Mouse (Mus musculus) gastrocnemius, postnatal 10 days (tissue): ENCODE measurements around the gene Trim8. TPM values are rescaled to one million over a fixed set of nuclear protein-coding genes. Genes with fewer than 3 reads are reported as not detected.

Experiments used
- DNase-seq: peaks from one replicate; pipeline ENCODE4 v3.0.0; 2021; ENCODE audit warnings: mixed read lengths
- total RNA-seq, 2 experiments: library from RNA; stranded (reverse); gene quantifications; 2 replicates each; pipeline ENCODE4 v1.2.3; 2021

The Trim8 gene
- total RNA-seq, 2 experiments from 2014 or later, result 26.1 to 29.7 TPM

DNA sequence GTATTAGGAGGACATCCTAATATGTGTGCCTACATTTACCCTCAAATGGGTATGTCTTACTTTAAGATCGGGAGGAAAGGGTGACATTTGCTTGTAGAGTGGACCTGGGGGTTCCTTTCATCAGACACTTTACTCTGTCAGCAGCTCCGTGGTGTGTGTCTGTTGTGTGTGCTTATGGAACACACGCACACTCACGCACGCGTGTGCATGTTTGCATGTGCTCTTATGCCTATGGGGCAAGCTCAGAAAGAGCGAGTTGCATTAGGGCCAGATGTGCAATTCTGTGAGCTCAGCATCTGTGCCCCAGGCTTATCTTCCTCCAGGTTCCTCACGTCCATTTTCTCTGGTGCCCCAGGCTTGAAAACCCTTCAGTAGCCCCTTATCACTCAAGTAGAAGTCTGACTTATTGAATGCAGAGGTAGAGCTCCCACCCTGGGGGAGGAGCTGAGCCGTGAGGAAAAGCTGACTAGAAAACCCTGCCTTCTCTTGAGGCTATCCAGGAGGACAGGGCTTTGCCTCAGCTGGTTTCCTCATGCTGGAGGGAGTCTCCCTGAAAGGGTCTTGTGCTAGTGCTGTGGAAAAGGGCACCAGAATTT, 3.4 kb downstream of the Trim8 start:
- DNase-seq, result no peak

- no peak for DNase-seq
These were observed 4.3 kb downstream of the Trim8 start for GRCm38 (mm10) chr19:46505646-46506371.

GRCm38 (mm10) chr19:46506372-46506717, 4.8 kb downstream of the Trim8 start:
- DNase-seq, result no peak

- DNase-seq, result no peak
These were observed 5.7 kb downstream of the Trim8 start for GRCm38 (mm10) chr19:46507181-46507581.

GRCm38 (mm10) chr19:46507806-46508205, 6.3 kb downstream of the Trim8 start:
- no peak for DNase-seq

DNA sequence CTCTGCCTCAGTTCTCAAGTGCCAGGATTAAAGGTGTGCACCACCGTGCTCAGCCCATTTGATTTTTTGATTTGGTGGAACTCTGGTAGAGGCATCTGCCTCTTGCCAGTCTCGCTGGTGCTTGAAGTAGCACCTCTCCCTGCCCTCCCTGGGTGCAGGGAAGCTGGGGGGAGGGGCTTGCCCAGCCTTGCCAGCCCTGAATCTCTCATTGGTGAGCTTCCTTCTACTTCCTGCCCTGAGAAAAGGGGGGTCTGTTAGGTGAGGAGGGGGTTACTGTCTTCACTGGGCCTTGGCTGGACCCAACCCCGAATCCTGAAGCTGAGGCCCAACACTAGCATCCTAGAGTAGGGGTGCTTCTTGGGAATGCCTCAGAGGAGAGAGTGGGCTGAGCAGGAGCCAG, 7.2 kb downstream of the Trim8 start:
- no peak for DNase-seq

DNA sequence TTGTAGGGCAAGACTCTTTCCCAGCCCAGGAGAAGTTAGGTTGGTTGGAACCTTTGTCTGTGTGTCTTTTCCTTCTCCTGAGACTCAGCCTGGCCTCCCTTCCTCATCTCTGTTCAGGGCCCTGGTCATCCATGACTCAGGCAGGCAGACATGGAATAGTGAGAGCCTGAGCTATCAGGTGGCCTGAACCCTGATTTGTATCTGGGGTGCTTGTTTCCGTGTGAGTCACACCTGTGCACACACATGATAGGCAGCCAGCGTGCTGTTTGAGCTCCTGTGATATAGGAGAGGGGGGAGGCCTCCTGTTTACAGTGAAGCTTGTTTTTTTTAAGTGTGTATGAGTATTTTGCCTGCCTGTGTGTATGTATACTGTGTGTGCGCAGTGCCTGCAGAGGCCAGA, 7.7 kb downstream of the Trim8 start:
- no peak for DNase-seq

- DNase-seq, result no peak
These were observed 8.2 kb downstream of the Trim8 start for GRCm38 (mm10) chr19:46509736-46510135.

DNA sequence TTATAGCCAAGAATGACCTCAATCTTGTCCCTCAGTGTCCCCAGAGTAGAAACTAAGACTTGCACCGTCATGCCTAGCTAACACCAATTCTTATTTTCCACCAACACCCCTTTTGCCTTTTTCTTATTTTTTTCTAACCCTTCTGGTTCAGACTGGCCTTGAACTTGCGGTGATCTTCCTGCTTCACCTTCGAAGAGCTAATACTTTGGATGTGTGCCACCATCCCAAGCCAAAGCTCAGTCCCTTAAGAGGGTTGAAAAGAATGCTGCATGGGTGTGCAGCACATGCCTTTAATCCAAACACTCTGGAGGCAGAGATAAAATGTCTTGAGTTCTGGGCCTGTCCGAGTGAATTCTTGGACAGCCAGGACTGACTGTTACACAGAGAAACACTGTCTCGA, 8.9 kb downstream of the Trim8 start:
- DNase-seq, result no peak

- no peak for DNase-seq
These were observed 9.3 kb downstream of the Trim8 start for GRCm38 (mm10) chr19:46510824-46511223.

DNA sequence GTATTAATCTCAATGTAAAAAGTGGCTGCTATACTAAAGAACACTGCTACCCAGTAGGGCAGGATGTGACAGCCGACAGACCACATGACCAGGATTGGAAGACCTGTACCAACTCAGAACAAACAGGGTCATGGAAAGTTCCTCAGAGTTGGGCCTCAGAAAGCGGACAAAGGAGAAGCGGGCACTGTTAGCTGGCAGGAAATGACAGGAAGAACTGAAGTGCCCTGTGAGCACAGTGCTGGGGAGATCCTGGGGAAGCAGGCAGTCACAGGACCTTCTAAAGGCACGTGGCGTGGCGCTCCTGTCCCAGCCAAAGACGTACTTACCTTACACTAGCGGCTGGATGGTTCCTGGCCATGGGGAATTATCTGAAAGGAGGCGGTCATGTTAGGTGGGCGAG, 9.8 kb downstream of the Trim8 start:
- DNase-seq, result no peak

GRCm38 (mm10) chr19:46514387-46514786, 12.9 kb downstream of the Trim8 start:
- DNase-seq, result no peak

GRCm38 (mm10) chr19:46515287-46515821, 13.9 kb downstream of the Trim8 start:
- no peak for DNase-seq

DNA sequence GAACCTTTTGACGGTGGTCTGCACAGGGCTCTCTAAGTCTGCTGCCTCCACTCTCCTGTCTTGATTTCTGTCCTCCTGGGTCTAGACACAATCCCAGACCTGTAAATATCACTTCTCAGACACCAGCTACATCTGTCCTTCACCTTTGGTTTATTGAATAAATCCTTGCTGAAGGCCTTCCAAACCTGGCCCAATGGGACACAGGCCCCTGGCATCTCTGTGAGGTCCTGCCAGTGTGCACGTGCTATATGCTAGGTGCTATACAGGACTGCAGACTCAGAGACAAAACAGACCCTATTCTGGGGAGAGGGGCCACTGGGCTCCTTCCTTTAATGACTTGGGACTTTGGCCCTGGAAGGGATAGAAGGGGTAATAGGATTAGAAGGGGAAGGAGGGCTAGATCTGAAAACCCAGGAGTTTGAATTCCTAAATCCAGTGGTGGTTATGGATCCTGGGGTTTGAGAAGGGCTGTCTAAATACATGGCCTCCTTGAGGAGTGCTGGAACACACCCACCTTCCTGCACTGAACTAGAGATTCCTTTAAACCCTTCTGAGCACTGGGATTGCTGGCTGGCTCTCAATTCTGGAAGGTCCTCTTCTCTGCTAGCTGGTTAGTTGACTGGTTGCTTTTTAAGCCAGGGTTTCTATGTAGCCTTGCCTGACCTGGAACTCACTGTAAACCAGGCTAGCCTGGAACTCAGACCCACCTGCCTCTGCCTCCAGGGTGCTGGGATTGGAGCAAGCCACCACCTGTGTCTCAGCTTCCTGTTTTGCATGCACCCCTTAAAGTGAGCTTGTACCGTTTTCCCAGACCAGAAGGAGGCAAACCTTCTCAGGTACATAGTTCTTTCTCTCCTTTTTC, 15.4 kb downstream of the Trim8 start:
- DNase-seq, result no peak

DNA sequence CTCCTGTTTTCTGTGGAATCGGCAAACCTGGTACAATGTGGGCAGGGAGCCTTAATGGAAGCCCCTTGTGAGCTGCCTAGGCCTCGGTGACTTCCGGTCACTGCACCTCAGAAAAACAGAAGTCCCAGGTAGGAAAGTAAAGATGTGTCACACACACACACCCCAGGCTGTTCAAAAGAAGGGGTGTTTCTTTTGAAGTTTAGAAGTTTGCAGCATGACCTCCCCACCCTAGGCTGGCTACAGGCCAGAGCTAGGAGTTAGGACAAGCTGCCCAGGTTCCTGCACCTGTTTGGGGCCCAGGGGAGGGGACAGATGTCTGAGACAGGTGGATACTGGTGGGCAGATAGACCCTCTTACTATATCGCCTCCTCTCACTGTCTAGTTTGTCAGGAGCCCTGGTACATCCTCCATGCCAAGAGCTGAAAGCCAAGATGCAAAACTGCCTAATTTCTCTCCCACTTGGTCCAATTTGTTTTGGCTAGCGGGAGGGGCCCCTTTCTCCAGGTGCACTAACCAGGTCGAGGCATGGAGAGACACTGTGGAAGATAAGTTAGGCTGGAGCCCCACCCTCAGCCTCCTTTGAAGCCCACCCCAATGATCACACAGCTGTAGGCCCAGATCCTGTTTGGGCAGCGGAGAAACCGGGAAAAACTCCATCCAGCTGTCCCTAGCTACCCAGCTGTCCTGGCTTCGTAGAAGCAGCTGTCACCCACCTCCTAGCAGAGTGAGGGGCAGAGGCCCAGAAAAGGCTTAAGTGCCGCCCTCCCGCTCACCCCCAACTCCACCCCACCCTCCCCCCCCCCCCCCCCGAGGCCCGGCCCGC, 16.2 kb downstream of the Trim8 start:
- no peak for DNase-seq

DNA sequence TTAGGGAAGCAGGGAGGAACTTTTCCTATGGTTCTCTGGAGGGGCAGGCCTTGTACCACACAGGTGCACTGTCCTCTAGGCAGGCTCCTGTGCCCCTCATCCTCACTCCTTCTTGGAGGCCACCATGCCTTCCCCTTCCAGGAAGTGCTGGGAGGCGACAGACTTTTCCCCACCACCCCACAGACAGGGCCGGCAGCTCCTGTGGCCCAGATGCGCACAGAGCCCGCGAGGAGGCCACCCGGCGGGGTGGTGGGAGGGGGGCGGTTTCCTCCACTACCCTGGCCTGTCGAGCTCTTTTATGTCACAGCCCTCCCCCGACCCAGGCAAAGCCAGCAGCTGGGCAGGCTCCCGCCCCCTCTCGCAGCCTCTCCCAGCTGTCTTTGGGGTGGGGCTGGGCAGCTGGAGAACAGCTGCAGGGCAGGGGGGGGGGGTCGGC, 16.9 kb downstream of the Trim8 start:
- peak; percentile 53 for DNase-seq

GRCm38 (mm10) chr19:46518828-46519621, 17.5 kb downstream of the Trim8 start:
- DNase-seq, result no peak

- DNase-seq, result no peak
These were observed 20.2 kb downstream of the Trim8 start for GRCm38 (mm10) chr19:46521698-46522097.

DNA sequence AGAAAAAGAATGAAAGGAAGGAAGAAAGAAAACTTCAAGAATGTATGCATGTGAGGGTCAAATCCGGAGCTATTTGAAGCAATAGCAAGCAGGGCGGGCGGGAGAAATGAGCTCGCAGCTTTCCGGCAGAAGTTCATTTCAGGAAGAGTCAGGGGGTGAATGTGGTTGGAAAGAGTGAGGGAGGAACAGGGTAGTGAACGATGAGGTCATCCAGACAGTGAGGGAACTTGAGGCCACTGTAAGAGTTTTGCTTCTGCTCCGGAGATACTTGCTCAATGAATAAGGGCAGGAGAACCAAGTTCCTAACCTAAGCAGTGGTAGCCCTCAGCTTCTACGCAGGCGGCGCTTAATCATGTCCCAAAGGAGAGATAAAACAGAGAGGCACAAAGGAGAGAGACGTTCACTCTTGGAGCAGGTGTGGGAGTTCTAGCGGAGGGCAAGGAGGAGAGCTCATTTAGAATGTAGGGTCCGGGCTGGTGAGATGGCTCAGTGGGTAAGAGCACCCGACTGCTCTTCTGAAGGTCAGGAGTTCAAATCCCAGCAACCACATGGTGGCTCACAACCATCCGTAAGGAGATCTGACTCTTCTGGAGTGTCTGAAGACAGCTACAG, 21.0 kb downstream of the Trim8 start:
- no peak for DNase-seq

GRCm38 (mm10) chr19:46523131-46523479, 21.6 kb downstream of the Trim8 start:
- no peak for DNase-seq
